Mouse (Mus musculus) ovary, adult 10 weeks (tissue): ENCODE data around the gene Eva1a. TPM values are rescaled to one million over a fixed set of nuclear protein-coding genes. Genes with fewer than 3 reads are reported as not detected.

Source experiments
- polyA plus RNA-seq: library from polyadenylated mRNA; stranded (reverse); fragments of 350-450 nt; fragmentation: Illumina TruSeq; extraction: RNeasy Lipid Tissue Mini Kit (QIAGEN cat#74804); gene quantifications from one replicate; pipeline ENCODE4 v1.2.3, GENCODE M21; 2014

The Eva1a gene
- polyA plus RNA-seq = 4.5 TPM

DNA sequence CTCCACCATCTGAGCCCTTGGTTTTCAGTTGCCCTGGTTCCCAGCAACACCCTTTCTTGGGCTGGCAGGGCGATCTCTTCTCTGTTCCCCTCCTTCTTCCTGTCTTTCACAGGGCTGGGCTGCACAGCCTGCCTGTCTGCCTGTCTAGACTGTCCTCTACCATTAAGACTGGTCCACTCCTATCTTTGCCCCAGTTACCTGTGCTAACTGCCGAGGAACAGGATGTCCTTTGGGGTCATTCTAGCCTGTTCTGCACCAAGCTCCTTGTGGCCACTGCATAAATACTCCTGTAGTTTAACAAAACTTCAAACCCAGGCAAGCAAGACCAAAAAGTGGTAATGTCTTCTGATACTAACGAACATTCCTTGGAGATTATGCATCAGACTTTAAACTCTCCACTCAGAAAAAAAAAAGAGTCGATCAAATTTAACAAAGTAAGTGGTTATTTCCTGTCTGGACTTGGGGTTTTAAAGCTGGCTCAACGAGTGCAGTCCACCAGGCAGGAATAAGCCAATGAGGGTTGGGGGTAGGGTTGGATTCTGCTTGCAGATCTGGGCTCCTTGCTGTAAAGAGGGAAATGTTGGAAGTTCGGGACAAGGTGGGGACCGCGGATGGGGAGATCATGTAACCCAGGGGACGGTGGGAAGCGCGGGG lies at the start of gene Eva1a:
Gene Eva1a (plus strand): TSS at position 210 of the 654 bp plus-strand sequence.

Other genes with a start within 250 kb of the Eva1a start
- gene Gcfc2, start 117.4 kb upstream of the Eva1a start, polyA plus RNA-seq = 36.3 TPM
- gene Mrpl19, start 75.1 kb upstream of the Eva1a start, polyA plus RNA-seq = 24.4 TPM